Mouse (Mus musculus) adrenal gland, adult 10 weeks (tissue): Measurements from ENCODE around the gene Rfxap. TPM values are rescaled to one million over a fixed set of nuclear protein-coding genes. Genes with fewer than 3 reads are reported as not detected.

Experiments
- polyA plus RNA-seq: library from polyadenylated mRNA; stranded (reverse); fragments of 350-450 nt; fragmentation: Illumina TruSeq; extraction: RNeasy Lipid Tissue Mini Kit (QIAGEN cat#74804); gene quantifications from one replicate; pipeline ENCODE4 v1.2.3, GENCODE M21; 2014; ENCODE audit warnings: low read depth, low replicate concordance

The Rfxap gene
- polyA plus RNA-seq: 16.5 TPM

GRCm38 (mm10) chr3:54807666-54808217 is at the start of gene Rfxap:
Gene Rfxap (minus strand): TSS chr3:54807791.

GRCm38 (mm10) chr3:54755145-54756041 is 52.2 kb downstream of the Rfxap start, which contains the start of gene Smad9:
Gene Smad9 (plus strand): TSS chr3:54755582.

Other genes starting within 250 kb of the Rfxap start
- gene Supt20, start 115.0 kb downstream of the Rfxap start, polyA plus RNA-seq: 68.7 TPM
- not detected for gene Gm21958, start 93.4 kb downstream of the Rfxap start, polyA plus RNA-seq
- 31.7 TPM for gene Exosc8, start 72.4 kb downstream of the Rfxap start, polyA plus RNA-seq
- gene Alg5, start 72.3 kb downstream of the Rfxap start, polyA plus RNA-seq: 46.5 TPM
- 61.3 TPM for gene Smad9, start 52.2 kb downstream of the Rfxap start, polyA plus RNA-seq
- not detected for gene Sertm1, start 108.1 kb upstream of the Rfxap start, polyA plus RNA-seq
- not detected for gene Ccna1, start 247.7 kb upstream of the Rfxap start, polyA plus RNA-seq